Mouse (Mus musculus): ENCODE measurements at regions not wholly inside any gene's neighbourhood (a gene's known extent, or its start where the extent isn't known, plus 50 kb on each side); places are given as distances from the start of the nearest gene placed in this dataset.

- Histone ChIP-seq H3K4me2 (replicated peaks; ENCODE audit: low read depth, low read length) (no peak overlapping the region), H3K4me3 (ENCODE audit: low read depth, low read length) (no peak overlapping the region), H3K27ac (ENCODE audit: low read length) (no peak overlapping the region), H3K9me3 (ENCODE audit: control insufficient read depth, low read depth, low read length) (no peaks in the 10 kb centered on the region), H3K4me1 (ENCODE audit: control insufficient read depth, insufficient read depth, low read length) (no peaks in the 10 kb centered on the region), H3K36me3 (ENCODE audit: control insufficient read depth, insufficient read depth, low read length) (no peaks in the 10 kb centered on the region), H3K27me3 (ENCODE audit: control insufficient read depth, insufficient read depth, low read length) (no peaks in the 10 kb centered on the region), H3K9ac (replicated peaks; ENCODE audit: low read depth, low read length) (no peak overlapping the region)
- WGBS = 71% methylated on average over 10 of the region's 10 CpGs
- ATAC-seq (ENCODE audit: insufficient number of reproducible peaks, insufficient read depth, low FRiP score, low read depth) = no peak
Measured at GRCm38 (mm10) chr1:88623040-88623439, 79.0 kb downstream of the Arl4c start.

- WGBS = 87% methylated on average over 6 of the region's 6 CpGs
- no peaks in the 10 kb centered on the region for H3K36me3 ChIP-seq (ENCODE audit: control insufficient read depth, insufficient read depth, low read length)
- no peak overlapping the region for H3K4me2 ChIP-seq (replicated peaks; ENCODE audit: low read depth, low read length)
- no peak overlapping the region for H3K4me3 ChIP-seq (ENCODE audit: low read depth, low read length)
- H3K9me3 ChIP-seq (ENCODE audit: control insufficient read depth, low read depth, low read length) = no peaks in the 10 kb centered on the region
- no peaks in the 10 kb centered on the region for H3K27me3 ChIP-seq (ENCODE audit: control insufficient read depth, insufficient read depth, low read length)
- H3K27ac ChIP-seq (ENCODE audit: low read length) = no peak overlapping the region
- H3K9ac ChIP-seq (replicated peaks; ENCODE audit: low read depth, low read length) = no peak overlapping the region
- H3K4me1 ChIP-seq (ENCODE audit: control insufficient read depth, insufficient read depth, low read length) = no peaks in the 10 kb centered on the region
- ATAC-seq (ENCODE audit: insufficient number of reproducible peaks, insufficient read depth, low FRiP score, low read depth) = no peak
Measured at GRCm38 (mm10) chr1:88622356-88622755, 79.7 kb downstream of the Arl4c start.

DNA sequence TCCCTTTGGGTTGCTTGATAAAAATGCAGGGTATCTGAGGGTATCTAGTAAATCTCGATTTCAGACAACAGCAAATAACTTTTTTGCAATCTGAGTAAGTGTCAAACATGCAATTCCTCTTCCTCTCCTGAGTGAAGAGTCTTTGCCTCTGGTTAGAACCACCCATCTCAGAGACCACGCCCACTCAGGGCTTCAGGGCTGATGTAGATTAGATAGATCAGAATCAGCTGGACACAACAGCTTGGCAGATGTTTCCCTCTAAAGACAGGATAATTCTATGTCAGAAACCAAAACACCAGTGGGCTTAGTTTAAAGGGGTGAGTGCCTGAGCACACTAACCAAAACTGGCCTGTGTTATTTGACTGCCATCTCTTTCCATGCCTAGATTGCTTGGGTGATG is 80.8 kb downstream of the Arl4c start:
- no peak overlapping the region for H3K9ac ChIP-seq (replicated peaks; ENCODE audit: low read depth, low read length)
- no peaks in the 10 kb centered on the region for H3K4me1 ChIP-seq (ENCODE audit: control insufficient read depth, insufficient read depth, low read length)
- no peak overlapping the region for H3K27ac ChIP-seq (ENCODE audit: low read length)
- no peaks in the 10 kb centered on the region for H3K27me3 ChIP-seq (ENCODE audit: control insufficient read depth, insufficient read depth, low read length)
- no peak overlapping the region for H3K4me3 ChIP-seq (ENCODE audit: low read depth, low read length)
- no peaks in the 10 kb centered on the region for H3K36me3 ChIP-seq (ENCODE audit: control insufficient read depth, insufficient read depth, low read length)
- H3K4me2 ChIP-seq (replicated peaks; ENCODE audit: low read depth, low read length) = no peak overlapping the region
- WGBS = 59% methylated on average over 2 of the region's 2 CpGs
- no peak for ATAC-seq (ENCODE audit: insufficient number of reproducible peaks, insufficient read depth, low FRiP score, low read depth)
- no peaks in the 10 kb centered on the region for H3K9me3 ChIP-seq (ENCODE audit: control insufficient read depth, low read depth, low read length)

GRCm38 (mm10) chr1:88613007-88613406 is 89.0 kb downstream of the Arl4c start:
- H3K36me3 ChIP-seq (ENCODE audit: control insufficient read depth, insufficient read depth, low read length) = no peaks in the 10 kb centered on the region
- 26% methylated on average over 2 of the region's 2 CpGs for WGBS
- no peak overlapping the region for H3K4me2 ChIP-seq (replicated peaks; ENCODE audit: low read depth, low read length)
- 0 out of 2 replicates have a peak, but pooled peaks cover 6% of the 10 kb centered on the region for H3K4me1 ChIP-seq (ENCODE audit: control insufficient read depth, insufficient read depth, low read length)
- no peaks in the 10 kb centered on the region for H3K9me3 ChIP-seq (ENCODE audit: control insufficient read depth, low read depth, low read length)
- H3K27me3 ChIP-seq (ENCODE audit: control insufficient read depth, insufficient read depth, low read length) = no peaks in the 10 kb centered on the region
- H3K9ac ChIP-seq (replicated peaks; ENCODE audit: low read depth, low read length) = no peak overlapping the region
- H3K27ac ChIP-seq (ENCODE audit: low read length) = no peak overlapping the region
- ATAC-seq (ENCODE audit: insufficient number of reproducible peaks, insufficient read depth, low FRiP score, low read depth) = no peak
- H3K4me3 ChIP-seq (ENCODE audit: low read depth, low read length) = no peak overlapping the region

- no peaks in the 10 kb centered on the region for H3K9me3 ChIP-seq (ENCODE audit: control insufficient read depth, low read depth, low read length)
- no peaks in the 10 kb centered on the region for H3K36me3 ChIP-seq (ENCODE audit: control insufficient read depth, insufficient read depth, low read length)
- ATAC-seq (ENCODE audit: insufficient number of reproducible peaks, insufficient read depth, low FRiP score, low read depth) = no peak
- no peak overlapping the region for H3K4me2 ChIP-seq (replicated peaks; ENCODE audit: low read depth, low read length)
- no peak overlapping the region for H3K4me3 ChIP-seq (ENCODE audit: low read depth, low read length)
- no peaks in the 10 kb centered on the region for H3K27me3 ChIP-seq (ENCODE audit: control insufficient read depth, insufficient read depth, low read length)
- WGBS = 83% methylated on average over 5 of the region's 5 CpGs
- H3K4me1 ChIP-seq (ENCODE audit: control insufficient read depth, insufficient read depth, low read length) = 0 out of 2 replicates have a peak, but pooled peaks cover 6% of the 10 kb centered on the region
- no peak overlapping the region for H3K27ac ChIP-seq (ENCODE audit: low read length)
- H3K9ac ChIP-seq (replicated peaks; ENCODE audit: low read depth, low read length) = no peak overlapping the region
Measured at GRCm38 (mm10) chr1:88611241-88611640, 90.8 kb downstream of the Arl4c start.

DNA sequence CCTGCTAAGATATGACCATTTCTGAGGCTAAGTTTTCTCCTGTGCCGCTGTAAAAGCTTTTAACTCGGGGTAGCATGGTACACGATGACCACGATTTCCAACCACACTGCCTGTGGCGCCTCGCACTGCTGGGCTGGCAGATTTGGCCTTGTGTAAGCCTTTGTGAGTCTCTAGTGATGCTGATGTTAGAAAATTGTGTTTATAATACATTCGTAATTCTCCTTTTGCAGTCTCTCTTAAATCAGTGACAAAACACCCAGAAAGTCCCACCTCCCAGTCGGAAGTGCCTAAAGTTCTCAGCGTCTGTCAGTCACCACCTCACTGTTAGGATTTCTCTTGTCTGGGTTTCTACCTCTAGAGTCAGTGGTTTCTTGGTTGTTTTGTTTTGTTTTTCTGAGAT is 91.2 kb downstream of the Arl4c start:
- H3K4me2 ChIP-seq (replicated peaks; ENCODE audit: low read depth, low read length) = no peak overlapping the region
- no peak overlapping the region for H3K27ac ChIP-seq (ENCODE audit: low read length)
- H3K4me1 ChIP-seq (ENCODE audit: control insufficient read depth, insufficient read depth, low read length) = 0 out of 2 replicates have a peak, but pooled peaks cover 6% of the 10 kb centered on the region
- H3K9me3 ChIP-seq (ENCODE audit: control insufficient read depth, low read depth, low read length) = no peaks in the 10 kb centered on the region
- WGBS = 83% methylated on average over 9 of the region's 9 CpGs
- H3K27me3 ChIP-seq (ENCODE audit: control insufficient read depth, insufficient read depth, low read length) = no peaks in the 10 kb centered on the region
- H3K36me3 ChIP-seq (ENCODE audit: control insufficient read depth, insufficient read depth, low read length) = no peaks in the 10 kb centered on the region
- H3K9ac ChIP-seq (replicated peaks; ENCODE audit: low read depth, low read length) = no peak overlapping the region
- no peak for ATAC-seq (ENCODE audit: insufficient number of reproducible peaks, insufficient read depth, low FRiP score, low read depth)
- H3K4me3 ChIP-seq (ENCODE audit: low read depth, low read length) = no peak overlapping the region

DNA sequence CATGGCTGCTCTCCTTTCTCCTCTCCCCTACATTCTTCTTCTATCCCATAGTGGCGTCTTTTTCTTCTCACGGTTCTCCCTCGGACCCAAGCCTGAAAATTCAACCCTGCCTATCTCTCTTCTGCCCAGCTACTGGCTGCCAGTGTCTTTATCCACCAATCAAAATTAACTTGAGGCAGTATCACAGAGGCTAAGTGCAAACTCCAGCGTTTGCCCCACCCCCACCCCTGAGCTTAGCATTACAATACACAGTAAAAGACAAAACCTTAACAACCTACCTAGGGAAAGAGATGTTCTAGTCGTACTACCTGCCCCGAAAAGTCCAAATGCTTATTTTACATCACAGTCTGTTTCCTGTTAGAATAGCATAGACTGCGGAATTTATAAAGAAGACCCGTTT is 93.2 kb downstream of the Arl4c start:
- H3K4me1 ChIP-seq (ENCODE audit: control insufficient read depth, insufficient read depth, low read length) = 0 out of 2 replicates have a peak, but pooled peaks cover 6% of the 10 kb centered on the region
- no peaks in the 10 kb centered on the region for H3K36me3 ChIP-seq (ENCODE audit: control insufficient read depth, insufficient read depth, low read length)
- no peak overlapping the region for H3K27ac ChIP-seq (ENCODE audit: low read length)
- no peak overlapping the region for H3K4me2 ChIP-seq (replicated peaks; ENCODE audit: low read depth, low read length)
- H3K27me3 ChIP-seq (ENCODE audit: control insufficient read depth, insufficient read depth, low read length) = no peaks in the 10 kb centered on the region
- H3K4me3 ChIP-seq (ENCODE audit: low read depth, low read length) = no peak overlapping the region
- 47% methylated on average over 8 of the region's 8 CpGs for WGBS
- H3K9ac ChIP-seq (replicated peaks; ENCODE audit: low read depth, low read length) = no peak overlapping the region
- H3K9me3 ChIP-seq (ENCODE audit: control insufficient read depth, low read depth, low read length) = no peaks in the 10 kb centered on the region
- ATAC-seq (ENCODE audit: insufficient number of reproducible peaks, insufficient read depth, low FRiP score, low read depth) = no peak

DNA sequence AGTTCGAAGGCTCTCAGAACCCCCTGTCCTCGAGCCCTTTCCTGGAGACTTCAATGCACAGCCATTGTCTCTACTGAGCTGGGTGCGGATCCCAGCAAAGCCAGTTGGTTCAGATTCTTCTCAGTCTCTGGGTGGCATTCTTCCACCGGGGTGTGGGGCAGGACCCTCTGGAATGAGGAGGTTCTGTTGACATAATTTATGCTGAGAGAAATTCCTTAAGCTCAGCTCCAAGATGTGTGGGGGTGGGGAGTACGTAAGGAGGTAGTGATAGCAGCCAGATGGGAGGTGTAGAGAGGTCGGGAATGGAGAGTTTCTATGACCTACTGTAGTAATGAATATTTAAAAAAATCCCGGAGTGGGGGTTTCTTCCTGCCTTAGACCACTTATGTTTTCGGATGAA is 93.8 kb downstream of the Arl4c start:
- Histone ChIP-seq H3K4me3 (ENCODE audit: low read depth, low read length) (no peak overlapping the region), H3K27me3 (ENCODE audit: control insufficient read depth, insufficient read depth, low read length) (no peaks in the 10 kb centered on the region), H3K9me3 (ENCODE audit: control insufficient read depth, low read depth, low read length) (no peaks in the 10 kb centered on the region), H3K27ac (ENCODE audit: low read length) (no peak overlapping the region), H3K9ac (replicated peaks; ENCODE audit: low read depth, low read length) (no peak overlapping the region), H3K4me1 (ENCODE audit: control insufficient read depth, insufficient read depth, low read length) (0 out of 2 replicates have a peak, but pooled peaks cover 6% of the 10 kb centered on the region), H3K36me3 (ENCODE audit: control insufficient read depth, insufficient read depth, low read length) (no peaks in the 10 kb centered on the region), H3K4me2 (replicated peaks; ENCODE audit: low read depth, low read length) (no peak overlapping the region)
- WGBS = 28% methylated on average over 8 of the region's 8 CpGs
- 0 out of 2 replicates have a peak, but pooled peaks have one; percentile 24 for ATAC-seq (ENCODE audit: insufficient number of reproducible peaks, insufficient read depth, low FRiP score, low read depth)

DNA sequence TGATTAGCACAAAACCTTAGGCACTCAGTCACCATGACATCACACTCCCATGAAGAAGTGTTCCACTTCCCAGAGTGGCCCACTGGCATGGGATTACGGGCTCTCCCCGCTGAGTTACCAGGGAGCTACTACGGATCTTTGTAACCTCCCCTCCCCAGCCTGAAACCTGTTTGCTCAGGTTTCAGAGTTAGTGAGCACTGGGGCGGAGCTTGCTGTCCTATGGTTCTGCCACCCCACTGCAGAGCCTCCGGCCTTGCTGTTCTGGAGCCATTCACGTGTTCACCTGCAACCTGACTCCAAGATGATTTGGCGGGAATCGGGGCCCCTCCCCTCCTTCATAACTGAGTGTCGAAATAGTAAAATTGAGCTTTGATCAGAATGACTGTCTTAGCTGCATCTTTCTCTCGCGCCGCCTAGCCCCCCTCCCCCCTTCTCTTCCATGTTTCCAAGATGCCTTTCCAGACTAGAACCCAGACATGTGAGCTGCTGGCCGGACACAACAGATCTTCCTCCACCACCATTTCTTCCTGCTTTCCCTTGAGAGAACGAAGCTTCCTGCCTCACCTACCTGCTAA is 95.8 kb upstream of the Glrp1 start:
- H3K36me3 ChIP-seq (ENCODE audit: control insufficient read depth, insufficient read depth, low read length) = no peaks in the 10 kb centered on the region
- H3K4me3 ChIP-seq (ENCODE audit: low read depth, low read length) = no peak overlapping the region
- WGBS = 37% methylated on average over 14 of the region's 14 CpGs
- H3K27me3 ChIP-seq (ENCODE audit: control insufficient read depth, insufficient read depth, low read length) = no peaks in the 10 kb centered on the region
- H3K9ac ChIP-seq (replicated peaks; ENCODE audit: low read depth, low read length) = no peak overlapping the region
- no peak overlapping the region for H3K4me2 ChIP-seq (replicated peaks; ENCODE audit: low read depth, low read length)
- H3K27ac ChIP-seq (ENCODE audit: low read length) = no peak overlapping the region
- 0 out of 2 replicates have a peak, but pooled peaks cover 6% of the 10 kb centered on the region for H3K4me1 ChIP-seq (ENCODE audit: control insufficient read depth, insufficient read depth, low read length)
- no peaks in the 10 kb centered on the region for H3K9me3 ChIP-seq (ENCODE audit: control insufficient read depth, low read depth, low read length)
- peak; percentile 83 for ATAC-seq (ENCODE audit: insufficient number of reproducible peaks, insufficient read depth, low FRiP score, low read depth)

Data from stomach, embryonic 14.5 days (tissue).